Mouse (Mus musculus) frontal cortex, postnatal 10 days (tissue): ENCODE results near the gene Gm9821.
A peak's percentile ranks its signal among the peaks of the same experiment; 100 is the strongest.

Experiments used
- DNase-seq, 2 experiments: peaks; one replicate each; pipeline ENCODE4 v3.0.0; 2022; ENCODE audit warnings: low spot score in 2 of 2, mixed read lengths in 1 of 2

Gm9821 gene

DNA sequence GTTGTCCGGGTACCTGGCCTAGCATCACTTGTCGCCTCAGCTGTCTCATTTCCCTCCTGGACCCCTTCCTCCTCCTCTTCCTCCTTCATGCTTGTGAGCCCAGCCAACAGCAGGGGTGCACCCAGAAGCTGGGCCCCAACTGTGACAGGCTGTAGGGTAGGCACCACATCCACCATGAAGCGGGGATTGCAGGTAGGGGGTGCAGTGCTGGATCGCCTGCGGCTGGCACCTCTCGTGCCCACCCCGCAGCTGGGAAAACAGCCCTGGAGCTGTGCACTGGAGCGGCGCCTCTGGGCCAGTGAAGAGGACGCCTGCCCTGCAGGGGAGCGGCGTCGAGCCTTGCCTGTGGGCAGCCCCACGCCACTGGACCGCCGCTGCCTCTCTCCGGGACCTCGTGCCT, at the start of gene Gm9821:
TSS of gene Gm9821 (plus strand) at position 221 of the 400 bp plus-strand sequence.
- no peak for DNase-seq

DNA sequence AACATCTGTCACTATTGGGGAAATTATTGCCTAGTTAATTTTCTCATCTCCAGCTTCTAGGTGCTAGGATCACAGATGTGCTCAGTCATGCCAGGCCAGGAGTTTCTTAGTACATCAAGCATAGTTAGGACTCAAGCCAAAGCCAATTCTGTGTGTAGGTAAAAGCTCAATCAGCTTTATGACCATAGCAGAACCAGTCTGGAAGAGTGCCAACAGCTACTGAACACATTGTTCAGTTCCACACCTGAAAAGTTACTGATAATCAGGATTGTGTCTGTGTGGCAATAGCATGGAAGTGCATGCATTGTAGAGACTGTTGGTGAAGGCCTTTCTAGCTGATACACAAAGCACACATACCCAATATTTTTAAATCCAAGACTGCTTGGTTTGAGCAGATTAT, 47.5 kb upstream of the Gm9821 start:
- no peak for DNase-seq

GRCm38 (mm10) chr2:91899141-91899540, 46.4 kb upstream of the Gm9821 start:
- no peak for DNase-seq

- no peak for DNase-seq
Measured at GRCm38 (mm10) chr2:91900431-91900830, 45.1 kb upstream of the Gm9821 start.

GRCm38 (mm10) chr2:91902336-91902735, 43.2 kb upstream of the Gm9821 start:
- no peak for DNase-seq

- no peak for DNase-seq
Measured at GRCm38 (mm10) chr2:91903171-91903925, 42.2 kb upstream of the Gm9821 start.

GRCm38 (mm10) chr2:91904618-91905307, 40.7 kb upstream of the Gm9821 start:
- DNase-seq: peak; percentile 20 to 49

DNA sequence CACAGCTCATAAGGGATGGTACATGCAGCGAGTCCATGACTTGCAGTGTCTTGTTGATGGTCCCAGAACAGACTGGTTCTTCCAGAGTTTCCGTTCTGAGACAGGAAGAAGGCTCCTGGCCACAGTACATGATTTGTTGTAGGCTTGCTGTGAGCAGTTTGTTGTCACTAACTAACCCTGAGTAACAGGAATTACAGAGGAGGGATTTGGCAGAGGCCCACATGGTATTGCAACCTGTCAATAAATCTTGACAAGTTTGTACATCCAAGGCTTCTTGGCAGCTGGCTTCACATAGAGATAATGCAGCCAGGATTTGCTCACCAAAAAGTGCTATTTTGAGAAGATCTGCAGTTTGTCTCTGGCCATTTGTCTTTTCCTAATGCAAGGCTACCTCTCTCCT, 39.4 kb upstream of the Gm9821 start:
- DNase-seq: no peak

- DNase-seq: no peak
Measured at GRCm38 (mm10) chr2:91912616-91913015, 32.9 kb upstream of the Gm9821 start.

- no peak for DNase-seq
Measured at GRCm38 (mm10) chr2:91913328-91914110, 32.0 kb upstream of the Gm9821 start.

DNA sequence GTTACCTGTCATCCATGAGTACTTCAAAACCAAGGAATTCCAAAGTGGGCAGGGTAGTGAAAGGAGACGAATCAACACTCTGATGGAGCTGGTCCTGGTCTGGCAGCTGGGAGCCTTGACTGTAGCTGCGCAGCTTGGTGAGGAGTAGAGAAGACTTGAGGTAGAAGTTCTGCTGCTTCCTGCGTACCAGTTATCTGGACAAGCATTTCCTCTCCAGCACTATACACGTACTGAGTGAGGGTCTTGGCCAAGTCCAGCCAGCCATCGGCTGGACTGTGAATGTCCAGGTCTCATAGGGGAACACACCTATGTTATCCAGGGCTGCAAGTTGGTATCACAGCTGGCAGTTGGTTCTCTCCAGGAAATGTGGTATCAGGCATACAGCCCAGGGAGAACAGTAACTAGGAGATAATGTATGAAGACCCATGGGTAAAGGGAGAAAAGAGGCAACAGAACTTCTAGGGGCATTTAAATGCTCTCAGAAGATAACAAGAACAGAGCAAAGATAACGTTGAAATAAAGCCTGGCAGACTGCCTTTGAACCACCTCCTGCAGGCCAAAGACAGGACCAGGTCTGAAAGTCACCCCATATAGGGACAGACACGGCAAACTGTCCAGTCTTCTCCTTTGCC, 29.0 kb upstream of the Gm9821 start:
- no peak for DNase-seq

DNA sequence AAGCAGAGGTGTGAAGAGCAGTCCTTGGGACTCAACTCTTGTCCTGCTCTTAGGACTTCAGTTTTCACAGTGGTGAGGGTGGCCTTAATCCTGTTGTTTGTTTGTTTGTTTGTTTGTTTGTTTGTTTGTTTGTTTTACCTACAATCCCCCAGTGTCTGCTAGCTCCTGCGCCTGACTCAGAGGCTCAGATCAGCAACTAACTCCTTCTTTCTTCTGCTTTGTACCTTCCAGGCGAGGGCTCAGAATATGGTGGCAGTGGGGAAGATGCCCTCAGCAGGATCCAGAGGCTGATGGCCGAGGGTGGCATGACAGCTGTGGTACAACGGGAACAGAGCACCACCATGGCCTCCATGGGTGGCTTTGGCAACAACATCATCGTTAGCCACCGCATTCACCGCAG, 28.4 kb upstream of the Gm9821 start:
- DNase-seq: no peak

DNA sequence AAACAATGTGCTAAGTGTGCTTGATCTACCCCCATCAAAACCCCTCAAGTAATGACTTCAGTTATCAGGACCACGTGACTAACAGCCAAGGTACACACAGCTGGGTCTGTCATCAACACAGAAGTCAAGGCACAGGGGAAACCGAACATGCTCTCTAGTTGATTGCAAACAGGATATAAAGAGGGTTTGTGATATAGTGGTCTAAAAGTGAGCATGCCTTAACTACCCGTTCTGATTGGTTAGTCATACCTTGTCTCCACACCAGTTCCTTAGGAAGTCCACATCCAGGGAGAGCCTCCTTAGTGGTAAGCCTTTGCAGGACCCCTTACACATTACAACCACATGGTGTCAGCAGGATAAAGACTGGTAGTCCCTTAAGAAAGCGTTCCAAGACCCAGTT, 25.4 kb upstream of the Gm9821 start:
- no peak for DNase-seq

DNA sequence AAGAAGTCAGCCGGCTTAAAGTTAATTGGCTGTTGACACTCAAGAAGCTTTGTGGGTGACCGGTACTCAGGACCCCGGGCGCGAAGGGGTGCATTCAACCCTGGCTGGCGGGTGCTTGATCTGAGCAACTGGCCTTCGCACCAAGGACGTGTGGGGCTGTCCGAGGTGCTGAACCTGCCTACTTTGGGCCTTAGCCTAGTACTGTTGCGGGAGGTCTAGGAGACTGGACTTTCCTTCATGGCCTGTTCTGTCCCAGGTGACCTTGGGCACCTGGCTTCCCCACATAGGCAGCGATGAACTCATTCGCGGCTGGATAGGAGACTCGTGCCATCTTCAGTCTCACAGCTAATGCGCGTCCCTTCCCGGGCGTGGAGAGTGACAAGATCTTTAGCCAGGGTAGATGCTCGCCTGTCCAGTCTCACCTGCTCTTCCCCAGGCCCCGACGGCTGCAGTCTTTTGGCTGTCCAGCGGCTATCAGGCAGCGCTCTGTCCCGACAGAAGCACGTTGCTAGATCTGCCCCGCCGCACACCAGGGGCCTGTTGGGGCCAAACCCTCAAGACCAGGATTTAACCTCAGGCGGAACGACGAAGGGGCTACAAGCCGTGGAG, 24.2 kb upstream of the Gm9821 start:
- DNase-seq: peak in 1 of 2 experiments; percentile 33

GRCm38 (mm10) chr2:91921790-91922570, 23.5 kb upstream of the Gm9821 start:
- DNase-seq: peak; percentile 80 to 83

DNA sequence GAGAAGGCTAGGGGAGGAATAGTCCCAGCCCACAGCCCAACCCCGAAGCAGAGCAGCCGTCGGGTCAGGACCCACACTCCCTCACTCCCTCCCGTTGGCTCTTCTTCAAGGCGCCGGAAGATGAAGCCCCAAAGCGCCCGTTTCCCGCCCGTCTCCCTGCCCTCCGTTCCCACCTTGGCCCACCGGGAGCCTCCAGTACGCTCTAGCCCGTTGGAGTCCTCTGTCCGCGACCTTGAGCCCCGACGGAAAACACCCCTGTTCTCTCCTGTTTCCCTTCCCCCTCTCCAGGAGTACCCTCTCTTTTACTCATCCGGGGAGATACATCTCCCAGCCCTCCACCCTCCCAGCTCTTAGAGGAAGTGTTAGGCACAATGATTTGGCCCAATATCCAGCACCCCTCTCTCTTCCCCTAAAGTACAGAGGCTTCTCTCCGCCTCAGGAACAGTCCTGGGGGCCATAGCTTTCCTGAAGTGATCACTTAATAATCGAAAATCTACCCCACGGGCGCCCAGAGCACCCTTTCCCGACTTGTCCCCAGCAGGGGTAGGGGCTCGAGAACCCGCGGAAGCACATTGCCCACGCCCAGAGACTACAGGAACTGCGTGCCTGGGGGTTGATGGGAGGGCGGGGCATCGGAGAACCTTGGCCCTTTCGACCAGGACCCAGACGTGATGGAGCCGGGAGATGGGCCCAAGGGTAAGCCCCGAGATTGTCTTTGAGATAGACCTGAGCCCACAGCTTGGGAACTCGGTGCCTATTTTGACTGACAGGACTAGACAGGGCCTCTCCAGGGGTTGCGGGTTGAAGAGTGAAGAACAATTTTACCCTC, 22.7 kb upstream of the Gm9821 start:
- DNase-seq: no peak

DNA sequence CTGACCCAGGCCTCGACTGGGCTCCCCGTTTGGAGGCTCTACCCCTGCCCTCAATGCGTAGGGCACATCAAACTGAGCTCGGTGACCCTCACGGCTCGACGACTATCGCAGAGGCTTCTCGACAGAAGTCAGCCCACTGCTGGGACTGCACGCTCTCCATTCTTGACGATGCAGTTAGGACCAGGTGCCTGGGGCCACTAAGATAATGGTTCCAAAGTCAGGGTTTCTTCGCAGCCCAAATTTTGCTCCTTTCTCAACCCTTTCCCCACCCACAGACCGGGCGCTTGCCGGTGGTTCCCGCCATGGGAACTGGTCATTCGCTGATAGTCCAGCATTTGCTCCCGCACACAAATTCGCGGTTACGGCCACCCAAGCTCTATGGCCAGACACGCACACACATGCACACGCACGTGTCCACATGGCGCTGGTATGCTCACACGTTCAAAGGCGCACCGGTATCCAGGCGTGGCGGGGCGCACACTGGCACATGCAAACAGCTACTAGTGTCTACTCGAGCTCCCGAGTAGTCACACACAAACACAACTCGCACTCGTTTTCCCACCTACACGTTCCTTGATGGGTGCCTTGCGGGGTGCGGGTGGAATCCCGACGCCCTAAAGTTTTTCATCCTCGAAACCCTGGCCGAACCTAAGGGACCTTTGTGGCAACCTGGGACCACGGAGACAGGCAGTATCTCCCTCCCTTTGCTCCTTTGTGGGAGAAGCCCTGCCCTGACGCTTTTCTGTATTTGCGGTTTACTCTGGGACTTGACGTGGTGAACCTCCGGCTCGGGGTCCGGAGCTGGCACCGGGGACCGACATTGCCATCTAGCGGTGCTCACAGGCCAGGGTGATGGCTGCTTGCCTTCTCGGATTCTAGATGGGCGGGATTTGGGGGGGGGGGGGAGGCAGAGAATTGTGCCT, 21.8 kb upstream of the Gm9821 start:
- DNase-seq: peak; percentile 52 to 72

DNA sequence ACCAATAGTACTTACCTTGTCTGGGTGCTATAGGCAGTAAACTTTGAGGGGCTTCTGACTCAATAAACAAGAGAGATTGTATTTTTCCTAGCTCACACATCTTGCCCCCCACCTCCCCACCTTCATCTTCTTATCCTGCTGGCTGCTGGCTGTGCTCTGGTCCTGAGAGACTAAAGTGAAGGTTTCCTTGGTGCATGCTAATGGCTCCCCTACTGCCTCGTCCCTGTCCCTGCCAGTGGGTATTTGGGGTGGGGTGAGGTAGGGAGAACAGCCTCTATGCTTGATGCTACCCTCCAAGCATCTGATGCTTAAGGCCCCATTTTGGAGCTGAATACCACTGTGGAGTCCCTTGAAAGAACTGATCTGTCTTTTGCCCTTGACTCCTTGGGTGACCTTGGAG, 20.8 kb upstream of the Gm9821 start:
- DNase-seq: no peak

DNA sequence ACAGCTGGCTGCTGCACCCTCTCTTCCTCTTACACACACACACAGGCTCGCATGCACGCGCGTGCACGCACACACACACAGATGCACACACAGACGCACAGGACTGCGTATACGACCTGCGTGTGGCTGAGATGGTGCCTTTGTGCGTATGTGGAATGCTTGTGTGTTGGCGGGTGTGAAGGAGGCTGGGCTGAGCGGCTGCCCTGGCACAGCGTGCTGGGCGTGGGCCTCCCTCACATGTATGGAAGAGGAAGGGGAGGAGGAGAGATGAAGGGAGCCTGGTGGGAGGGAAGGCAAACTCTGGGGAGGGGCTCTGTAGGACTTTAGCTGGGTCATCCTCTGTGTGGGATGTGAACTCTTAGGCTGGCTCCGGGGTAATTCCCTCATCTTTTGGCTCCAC, 20.1 kb upstream of the Gm9821 start:
- DNase-seq: peak in 1 of 2 experiments; percentile 55
